Mouse (Mus musculus) G1E-ER4 (cell line): ENCODE data around the gene Cep250. TPM values are rescaled to one million over a fixed set of nuclear protein-coding genes. Genes with fewer than 3 reads are reported as not detected.

ENCODE experiments used
- GATA1 ChIP-seq: IDR thresholded peaks from one replicate; pipeline ENCODE4 v1.8.0; 2012; ENCODE audit warnings: low read length, inconsistent platforms
- polyA plus RNA-seq: library from polyadenylated mRNA; stranded (reverse); fragments of >175 nt; gene quantifications from 2 replicates; pipeline ENCODE4 v1.2.3, GENCODE M21; 2012

Cep250 gene
- polyA plus RNA-seq: 22.1 and 23.5 TPM in 2 replicates

DNA sequence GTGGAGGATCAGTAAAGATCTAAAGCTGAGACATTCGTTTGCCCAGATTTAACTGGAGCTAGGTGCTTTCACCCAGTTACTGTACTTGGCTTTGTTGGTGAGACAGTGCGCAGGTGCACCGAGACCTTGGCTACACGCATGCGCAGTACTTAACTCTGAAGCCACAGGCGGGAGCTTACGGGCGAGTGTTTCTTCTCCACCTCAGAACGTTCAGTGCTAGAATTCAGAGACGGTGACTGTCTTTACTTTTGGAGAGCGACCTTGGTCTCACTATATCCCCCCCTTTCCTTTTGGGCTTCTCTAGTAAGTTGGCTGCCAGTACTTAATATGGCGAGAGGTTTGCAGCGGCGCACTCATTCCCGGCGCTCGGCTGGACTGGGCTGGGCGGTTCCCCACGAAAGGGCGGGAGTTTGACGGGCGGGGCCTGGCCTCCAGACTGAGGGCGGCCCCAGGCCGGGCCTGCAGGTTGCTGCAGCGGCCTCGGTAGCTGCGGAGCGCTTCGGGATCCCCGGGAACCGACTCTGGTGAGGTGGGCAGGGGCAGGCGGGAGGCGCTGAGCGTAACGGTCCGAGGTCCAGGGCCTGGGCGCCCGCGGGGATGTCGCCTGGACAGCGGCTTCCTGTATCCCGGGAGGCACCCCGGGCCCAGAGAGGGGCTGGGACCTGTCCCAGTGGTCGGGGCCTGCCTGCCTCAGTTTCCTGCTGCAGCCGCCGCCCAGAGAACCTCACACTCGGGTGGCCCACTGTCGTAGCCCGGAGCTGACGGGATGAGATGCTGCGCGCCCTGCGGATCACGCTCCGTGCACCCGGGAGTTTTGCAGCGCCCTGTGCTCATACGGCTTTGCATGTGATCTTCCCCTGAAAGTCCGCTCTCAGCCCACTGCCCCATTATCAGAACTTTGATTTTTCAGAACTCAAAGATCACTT, at the start of gene Cep250:
Cep250 (plus strand) TSS at position 325 of the 926 bp plus-strand sequence.
- no peak for TF ChIP-seq GATA1

DNA sequence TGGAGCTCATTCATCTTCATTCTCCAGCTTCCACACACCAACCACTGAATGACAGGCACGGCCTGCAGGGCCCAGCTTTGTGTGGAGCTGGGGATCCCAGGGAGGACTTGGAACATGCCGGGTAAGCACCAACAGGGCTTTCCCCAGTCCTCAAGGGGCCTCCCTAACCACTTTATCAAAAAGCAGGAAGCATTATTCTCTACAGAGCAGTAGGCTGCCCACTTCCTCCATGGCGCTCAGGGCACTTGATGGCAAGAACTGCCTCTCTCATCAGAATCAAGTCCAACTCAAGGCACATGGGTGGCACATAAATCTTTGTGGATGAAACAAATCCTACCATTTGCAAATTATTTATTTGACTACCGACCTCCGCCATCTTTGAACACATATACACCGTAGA, 41.6 kb upstream of the Cep250 start:
- no peak for TF ChIP-seq GATA1

DNA sequence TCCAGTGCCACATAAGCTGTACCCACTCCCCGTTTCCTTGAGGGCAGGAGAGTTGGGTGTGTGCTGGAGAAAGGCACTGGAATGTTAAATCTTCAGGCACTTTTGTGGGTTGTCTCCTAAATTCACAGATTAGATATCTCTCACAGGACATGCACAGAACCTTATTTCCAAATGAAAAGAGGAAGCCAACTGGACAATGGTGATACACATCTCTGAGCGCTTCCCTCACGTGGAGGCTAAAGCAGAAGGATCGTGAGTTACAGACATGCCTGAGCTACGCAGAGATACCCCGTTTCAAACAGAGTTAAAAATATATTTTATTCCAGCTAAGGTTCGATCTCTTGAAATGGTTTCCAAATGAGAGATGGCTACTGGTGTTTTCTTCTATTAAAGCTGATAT, 33.1 kb upstream of the Cep250 start:
- no peak for TF ChIP-seq GATA1

- TF ChIP-seq GATA1: no peak
These were observed 27.4 kb upstream of the Cep250 start for GRCm38 (mm10) chr2:155928711-155929345.

GRCm38 (mm10) chr2:155929531-155930442, 26.5 kb upstream of the Cep250 start, which contains the start of gene Uqcc1:
Gene Uqcc1 (minus strand): TSS chr2:155930310.
- no peak for TF ChIP-seq GATA1

- TF ChIP-seq GATA1: no peak
These were observed 16.2 kb upstream of the Cep250 start for GRCm38 (mm10) chr2:155939897-155940529.

DNA sequence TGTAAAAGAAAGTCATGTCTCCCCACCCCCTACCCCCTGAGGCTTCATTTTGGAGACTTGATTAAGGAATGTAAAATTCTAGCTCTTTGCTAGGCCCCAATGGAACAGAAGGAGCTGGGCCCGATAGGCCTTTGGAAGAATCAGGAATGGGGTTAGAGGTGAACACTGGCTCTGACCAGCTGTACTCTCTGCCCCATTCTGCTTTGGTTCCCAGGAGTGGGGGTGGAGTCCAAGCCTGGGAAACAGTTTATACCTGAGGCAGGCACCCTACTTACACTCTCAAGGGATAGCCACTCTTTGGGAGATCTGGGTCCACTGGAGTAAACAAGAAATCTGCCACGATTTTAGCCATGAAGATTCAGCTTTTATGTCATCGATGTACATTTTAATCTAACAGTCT, 15.6 kb upstream of the Cep250 start, which contains the start of gene Gm15557:
Gm15557 (plus strand) TSS at position 48 of the 400 bp plus-strand sequence.
- TF ChIP-seq GATA1: no peak

GRCm38 (mm10) chr2:155941697-155942442, 14.4 kb upstream of the Cep250 start:
- TF ChIP-seq GATA1: no peak

DNA sequence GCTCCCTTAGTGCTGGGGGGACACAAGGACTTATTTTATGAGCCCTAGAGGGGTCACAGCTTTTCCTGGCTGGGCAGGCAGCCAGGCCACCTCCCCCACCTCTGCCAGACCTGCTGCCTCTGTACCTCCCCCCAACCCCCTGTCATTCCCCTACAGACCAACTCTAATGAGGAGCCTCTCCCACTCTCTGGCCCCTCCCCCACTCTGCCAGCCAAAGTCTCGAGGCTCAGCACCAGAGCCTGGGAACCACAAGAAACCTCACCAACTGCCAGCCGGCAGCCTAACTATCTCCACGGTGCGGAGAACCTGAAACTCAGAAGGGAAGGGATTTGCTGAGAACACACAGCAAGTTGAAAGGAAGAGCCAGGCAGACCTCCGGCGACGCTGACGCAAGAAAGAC, 12.8 kb upstream of the Cep250 start:
- no peak for TF ChIP-seq GATA1

DNA sequence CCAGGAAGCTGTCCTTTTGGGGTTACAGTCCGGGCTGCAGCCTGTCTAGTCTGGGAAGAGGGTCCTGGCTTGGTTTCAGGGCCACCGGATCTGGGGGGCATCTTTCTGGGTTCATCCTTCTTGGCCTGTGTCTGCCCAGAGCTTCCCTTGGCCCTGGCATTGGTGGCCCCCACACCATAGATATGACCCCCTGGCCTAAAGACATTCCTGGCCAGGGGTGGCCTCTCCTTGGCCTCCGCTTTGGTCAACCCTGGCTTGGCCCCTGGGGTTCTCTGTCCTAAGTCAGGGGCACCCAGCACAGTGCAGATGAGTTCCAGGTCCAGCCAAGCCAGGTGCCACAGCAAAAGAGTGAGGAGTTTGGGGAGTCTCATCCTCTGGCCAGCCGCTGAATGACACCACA, 11.6 kb upstream of the Cep250 start:
- TF ChIP-seq GATA1: no peak

DNA sequence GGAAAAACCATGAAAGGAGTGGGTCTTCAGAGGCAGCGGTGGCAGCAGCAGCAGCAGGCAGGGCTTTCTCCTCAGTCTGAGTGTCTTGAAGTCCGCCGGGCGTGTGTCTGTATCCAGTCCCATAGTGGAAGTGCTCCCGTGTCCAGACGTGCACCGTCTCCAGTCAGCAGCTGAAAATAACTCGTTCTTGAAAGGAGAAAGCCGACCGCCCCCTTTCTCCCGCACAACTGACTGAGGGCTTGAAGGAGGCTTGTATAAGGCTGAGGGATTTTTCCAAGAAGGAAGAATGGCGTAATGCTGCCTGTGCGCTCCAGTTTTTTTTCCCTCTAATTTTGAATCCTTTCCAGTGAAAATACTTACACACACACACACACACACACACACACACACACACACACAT, 11.1 kb upstream of the Cep250 start, which contains the start of gene Gdf5:
Gdf5 (minus strand) TSS at position 244 of the 400 bp plus-strand sequence.
- no peak for TF ChIP-seq GATA1

- TF ChIP-seq GATA1: no peak
These were observed 10.7 kb upstream of the Cep250 start for GRCm38 (mm10) chr2:155945580-155945979.

GRCm38 (mm10) chr2:155946069-155946468, 10.2 kb upstream of the Cep250 start:
- TF ChIP-seq GATA1: no peak

DNA sequence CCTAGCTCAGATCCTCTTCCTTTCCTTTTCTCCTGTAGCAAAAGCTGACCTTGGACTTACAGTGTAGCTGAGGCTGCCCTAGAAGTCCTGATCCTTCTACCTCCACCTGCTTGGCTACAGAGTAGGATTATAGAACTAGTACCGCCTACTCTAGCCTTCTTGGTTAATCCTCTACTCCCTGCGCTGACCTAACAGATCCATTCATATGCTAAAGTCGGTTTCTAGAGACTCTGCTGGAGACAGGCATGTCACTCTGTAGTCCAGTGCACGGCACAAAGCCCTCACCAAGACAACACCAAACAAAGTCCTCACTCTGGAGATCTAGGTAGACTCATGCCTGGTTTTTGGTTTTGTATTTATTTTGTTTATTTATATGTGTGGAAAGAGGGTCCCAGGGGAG, 9.8 kb upstream of the Cep250 start:
- TF ChIP-seq GATA1: no peak
